Mouse (Mus musculus) G1E (cell line): ENCODE measurements around the gene Cdk14. TPM values are rescaled to one million over a fixed set of nuclear protein-coding genes. Genes with fewer than 3 reads are reported as not detected.

Source experiments
- ATAC-seq: 2 replicates; pipeline ENCODE4 v1.8.0; 2016; ENCODE audit warnings: mild to moderate bottlenecking; ENCODE audit not compliant: insufficient number of reproducible peaks, poor library complexity, low FRiP score, severe bottlenecking; ENCODE audit errors: extremely low read depth
- DNase-seq: peaks from one replicate; pipeline ENCODE4 v3.0.0; 2012; ENCODE audit warnings: low spot score
- H3K27me3 ChIP-seq: 2 replicates; pipeline ENCODE4 v1.6.1; 2012; ENCODE audit warnings: mild to moderate bottlenecking, low read length, inconsistent platforms; ENCODE audit not compliant: insufficient read depth
- H3K36me3 ChIP-seq: replicated peaks from 2 replicates; pipeline ENCODE3; 2012; ENCODE audit warnings: mild to moderate bottlenecking, inconsistent platforms
- H3K4me1 ChIP-seq: 2 replicates; pipeline ENCODE4 v1.6.1; 2012; ENCODE audit warnings: low read depth, low read length, inconsistent platforms, mixed read lengths; ENCODE audit not compliant: insufficient read depth
- H3K4me3 ChIP-seq: 2 replicates; pipeline ENCODE4 v1.5.1; 2012; ENCODE audit warnings: low read depth, mild to moderate bottlenecking, inconsistent platforms, low read length, moderate library complexity, mixed read lengths
- H3K9me3 ChIP-seq: replicated peaks from 2 replicates; pipeline ENCODE4 v1.6.1; 2012; ENCODE audit warnings: inconsistent platforms
- CTCF ChIP-seq: IDR thresholded peaks from 2 replicates; pipeline ENCODE4 v1.5.1; 2012; ENCODE audit warnings: low read depth, low read length, inconsistent platforms, mixed read lengths
- GATA1 ChIP-seq: IDR thresholded peaks from 2 replicates; pipeline ENCODE4 v1.6.1; 2012; ENCODE audit warnings: borderline replicate concordance, low read length, inconsistent platforms, mixed read lengths
- GATA2 ChIP-seq: IDR thresholded peaks from 2 replicates; pipeline ENCODE4 v1.6.1; 2012; ENCODE audit warnings: low read depth, low read length, inconsistent platforms, borderline replicate concordance
- POLR2AphosphoS5 ChIP-seq: IDR thresholded peaks from 2 replicates; pipeline ENCODE4 v1.6.1; 2012; ENCODE audit warnings: low read depth, low read length, inconsistent platforms; ENCODE audit not compliant: insufficient replicate concordance
- TAL1 ChIP-seq: conservative IDR thresholded peaks from 2 replicates; pipeline ENCODE4 v1.6.1; 2012; ENCODE audit warnings: low read depth, low read length, inconsistent platforms, mixed read lengths
- polyA plus RNA-seq: library from polyadenylated mRNA; stranded (reverse); fragments of >175 nt; gene quantifications from 2 replicates; pipeline ENCODE4 v1.2.3, GENCODE M21; 2012
- total RNA-seq, 2 experiments: library from RNA; stranded (forward) in 1 of 2; stranded (reverse) in 1 of 2; fragments of 200-1000 nt in 1 of 2; fragments of >200 nt in 1 of 2; fragmentation: Nextera tagmentation in 1 of 2; gene quantifications; 2 replicates each; pipeline ENCODE4 v1.2.3; 2014 to 2017

Gene Cdk14
- total and polyA plus RNA-seq, 3 experiments = 0.98 TPM; not detected in 2

DNA sequence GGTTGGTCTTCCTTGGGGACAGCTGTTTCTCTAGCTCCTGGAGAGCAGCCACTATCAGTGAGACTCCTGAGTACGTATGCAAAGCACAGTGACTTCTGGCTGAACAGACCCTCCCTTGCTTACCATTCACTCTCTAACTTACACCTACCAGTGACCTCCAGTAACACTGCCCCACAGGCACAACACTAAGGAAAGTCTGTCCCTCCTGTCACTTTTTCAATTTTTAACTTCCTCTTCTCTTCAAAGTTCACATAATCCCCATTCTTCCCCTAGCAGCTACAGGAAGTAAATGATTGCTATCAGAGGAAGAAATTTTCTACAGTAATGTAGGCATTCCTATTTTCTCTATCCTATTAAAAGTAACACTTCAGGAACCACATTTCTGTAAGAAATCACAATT is 485.0 kb downstream of the Cdk14 start:
- ATAC-seq (no peak), DNase-seq (no peak)
- Histone ChIP-seq H3K4me3 (no peak overlapping the region), H3K36me3 (no peaks in the 10 kb centered on the region), H3K9me3 (no peaks in the 10 kb centered on the region), H3K27me3 (peaks cover 3% of the 10 kb centered on the region; the same call in 1 of the 2 replicates), H3K4me1 (no peaks in the 10 kb centered on the region)
- no peak for TF ChIP-seq POLR2AphosphoS5

DNA sequence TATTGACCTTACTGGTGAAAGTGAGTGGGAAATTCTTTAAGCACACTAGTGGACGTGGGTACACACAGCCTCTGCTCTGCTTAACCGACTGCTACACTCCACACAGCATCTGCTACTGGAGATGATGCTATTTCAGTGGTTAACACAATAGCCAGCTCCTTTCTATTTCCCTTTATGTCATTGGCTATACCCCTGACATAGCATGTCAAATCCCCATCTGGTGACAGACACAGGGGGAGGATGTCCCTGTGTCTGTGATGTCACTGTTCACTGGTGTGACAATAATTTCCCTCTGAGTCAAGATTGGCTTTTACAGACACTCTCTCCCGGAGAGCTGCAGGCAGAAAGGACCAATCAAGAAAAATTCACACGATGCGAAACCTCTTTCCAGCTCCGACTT is 485.6 kb downstream of the Cdk14 start:
- Histone ChIP-seq H3K36me3 (no peaks in the 10 kb centered on the region), H3K27me3 (peaks cover 3% of the 10 kb centered on the region; the same call in 1 of the 2 replicates), H3K9me3 (no peaks in the 10 kb centered on the region), H3K4me3 (no peak overlapping the region), H3K4me1 (no peaks in the 10 kb centered on the region)
- TF ChIP-seq POLR2AphosphoS5 = no peak
- no peak for TF ChIP-seq GATA1
- TF ChIP-seq GATA2 = no peak
- TF ChIP-seq CTCF = no peak
- no peak for TF ChIP-seq TAL1
- no peak for DNase-seq
- ATAC-seq = no peak

DNA sequence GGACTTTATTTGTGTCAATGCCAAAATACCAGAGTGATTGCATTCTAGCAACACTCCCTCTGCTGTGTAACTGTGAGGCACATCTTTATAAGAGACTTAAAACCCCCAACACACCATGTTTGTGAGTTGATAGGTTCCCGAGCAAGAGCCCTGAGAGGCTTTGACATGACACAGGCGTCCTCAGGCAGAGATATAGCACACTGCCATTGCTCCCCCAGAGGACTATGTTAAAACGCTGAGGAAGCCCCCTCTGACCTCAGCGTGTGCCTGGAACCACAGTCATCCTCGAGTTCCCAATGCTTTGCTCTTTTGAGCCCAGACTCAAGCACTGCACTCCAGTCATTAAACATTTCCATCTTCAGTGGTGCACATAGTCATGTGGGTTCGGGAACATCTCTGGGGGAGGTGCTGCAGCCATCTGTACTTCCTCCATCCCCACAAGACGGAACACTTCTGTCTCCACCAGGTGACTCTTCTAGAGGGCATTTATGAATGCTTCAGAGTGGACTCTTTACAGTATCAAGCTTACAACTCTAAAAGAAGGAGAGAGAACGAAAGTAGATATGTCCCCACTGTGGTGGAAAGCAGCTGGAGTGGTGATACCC is 488.5 kb downstream of the Cdk14 start:
- H3K9me3 ChIP-seq = no peaks in the 10 kb centered on the region
- TF ChIP-seq GATA1 (no peak), CTCF (no peak), TAL1 (no peak)
- H3K27me3 ChIP-seq = peaks cover 3% of the 10 kb centered on the region; the same call in 1 of the 2 replicates
- H3K4me1 ChIP-seq = no peaks in the 10 kb centered on the region
- DNase-seq (no peak), ATAC-seq (no peak)
- H3K36me3 ChIP-seq = no peaks in the 10 kb centered on the region
- no peak overlapping the region for H3K4me3 ChIP-seq

DNA sequence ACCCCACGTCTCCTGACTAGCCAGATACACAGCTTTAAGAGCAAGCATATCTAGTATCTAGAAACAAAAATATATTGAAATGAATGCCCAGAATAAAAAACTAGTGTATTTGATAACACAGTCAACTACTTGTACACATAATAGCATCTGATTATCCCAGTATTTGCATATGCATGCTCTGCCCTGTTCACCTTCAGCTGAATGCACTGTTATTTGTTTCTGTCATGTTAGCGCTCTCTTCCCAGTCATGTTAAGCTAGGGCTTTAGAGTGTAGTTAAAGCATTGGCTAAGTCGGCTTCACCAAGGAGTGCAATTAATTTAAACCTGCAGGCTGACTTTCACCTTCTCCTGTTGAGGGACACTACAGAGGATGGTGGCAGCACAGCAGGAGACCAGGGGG is 490.5 kb downstream of the Cdk14 start:
- DNase-seq (no peak), ATAC-seq (no peak)
- Histone ChIP-seq H3K4me1 (no peaks in the 10 kb centered on the region), H3K36me3 (no peaks in the 10 kb centered on the region), H3K27me3 (peaks cover 3% of the 10 kb centered on the region; the same call in 1 of the 2 replicates), H3K4me3 (no peak overlapping the region), H3K9me3 (no peaks in the 10 kb centered on the region)
- TF ChIP-seq GATA1 (no peak), POLR2AphosphoS5 (no peak)

DNA sequence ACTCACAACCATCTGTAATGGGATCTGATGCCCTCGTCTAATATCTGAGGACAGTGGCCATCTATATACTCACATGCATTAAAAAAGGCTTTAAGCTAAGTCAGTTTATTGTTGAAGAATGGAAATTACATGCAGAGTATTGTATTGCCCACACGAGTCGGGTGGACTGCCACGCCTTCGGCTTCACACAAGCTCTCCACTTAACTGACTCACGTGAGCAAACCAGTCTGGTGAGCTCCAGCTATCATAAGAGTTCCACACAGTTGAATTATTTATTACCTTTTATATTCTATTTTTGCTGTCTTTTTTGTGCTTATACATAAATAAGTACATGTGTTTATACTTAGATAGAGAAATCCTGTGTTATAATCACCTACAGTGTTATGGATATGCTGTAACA is 495.2 kb downstream of the Cdk14 start:
- TF ChIP-seq POLR2AphosphoS5 = no peak
- no peak for TF ChIP-seq TAL1
- TF ChIP-seq GATA2 = no peak
- TF ChIP-seq GATA1 = no peak
- TF ChIP-seq CTCF = no peak
- ATAC-seq (no peak), DNase-seq (no peak)
- H3K27me3 ChIP-seq = no peaks in the 10 kb centered on the region
- no peaks in the 10 kb centered on the region for H3K9me3 ChIP-seq
- H3K4me3 ChIP-seq = no peak overlapping the region
- no peaks in the 10 kb centered on the region for H3K4me1 ChIP-seq
- H3K36me3 ChIP-seq = no peaks in the 10 kb centered on the region

DNA sequence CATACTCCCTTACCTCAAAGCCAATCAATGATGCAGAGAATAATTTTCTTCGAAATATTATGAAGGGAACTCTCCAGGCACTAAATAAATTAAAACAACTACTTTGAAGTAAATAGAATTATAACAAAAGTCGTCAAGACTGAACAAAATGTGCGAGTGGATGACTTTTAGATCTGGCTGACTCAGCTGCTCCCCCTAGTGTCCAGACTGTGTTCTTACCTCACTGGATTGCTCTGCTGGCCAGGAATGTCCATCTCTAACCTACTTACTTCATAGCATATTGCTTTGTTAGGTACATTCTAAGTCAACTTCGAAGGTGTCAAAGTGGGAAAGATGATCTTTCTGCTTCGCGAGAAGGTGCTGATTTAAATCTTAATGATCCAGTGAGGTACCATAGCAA is 501.7 kb downstream of the Cdk14 start:
- peak; percentile 7 for DNase-seq
- no peaks in the 10 kb centered on the region for H3K36me3 ChIP-seq
- H3K4me3 ChIP-seq = no peak overlapping the region
- no peaks in the 10 kb centered on the region for H3K9me3 ChIP-seq
- H3K27me3 ChIP-seq = no peaks in the 10 kb centered on the region; the same call in 1 of the 2 replicates
- no peaks in the 10 kb centered on the region for H3K4me1 ChIP-seq
- ATAC-seq = no peak
- peak; percentile 77 for TF ChIP-seq CTCF
- no peak for TF ChIP-seq POLR2AphosphoS5

DNA sequence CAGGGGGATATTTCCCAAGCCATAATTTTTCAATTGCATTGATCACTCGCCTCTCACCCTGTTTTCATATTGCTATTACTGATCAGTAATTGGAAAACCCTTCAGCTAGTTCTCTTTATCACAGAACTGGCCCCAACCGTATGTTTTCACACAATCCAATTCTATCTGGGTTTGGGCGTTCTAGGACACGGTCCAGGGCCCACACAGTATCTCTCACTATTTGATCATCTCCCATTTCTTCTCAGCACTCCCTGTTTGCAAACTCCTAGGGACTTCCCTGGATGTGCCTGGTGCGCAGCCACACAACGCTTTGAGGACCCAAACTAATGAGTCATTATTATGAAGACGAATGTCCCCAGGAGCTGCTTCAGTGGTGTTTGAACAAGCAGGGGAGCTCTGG is 502.4 kb downstream of the Cdk14 start:
- ATAC-seq (no peak), DNase-seq (no peak)
- TF ChIP-seq CTCF = no peak
- TF ChIP-seq TAL1 = no peak
- no peak for TF ChIP-seq GATA2
- TF ChIP-seq POLR2AphosphoS5 = no peak
- no peak for TF ChIP-seq GATA1
- Histone ChIP-seq H3K36me3 (no peaks in the 10 kb centered on the region), H3K9me3 (no peaks in the 10 kb centered on the region), H3K4me3 (no peak overlapping the region), H3K4me1 (no peaks in the 10 kb centered on the region), H3K27me3 (no peaks in the 10 kb centered on the region; the same call in 1 of the 2 replicates)
